Mouse (Mus musculus) adipocyte (in vitro differentiated cells): Measurements from ENCODE around the gene H2-Oa.
A peak's percentile ranks its signal among the peaks of the same experiment; 100 is the strongest.

Experiments used
- DNase-seq: peaks from one replicate; pipeline ENCODE4 v3.0.0-alpha.2; 2016; ENCODE audit warnings: low spot score

H2-Oa gene

GRCm38 (mm10) chr17:34101604-34102032 lies 9.5 kb downstream of the H2-Oa start:
- DNase-seq = peak; percentile 96

- DNase-seq = peak; percentile 44
Measured at GRCm38 (mm10) chr17:34102831-34103230, 10.7 kb downstream of the H2-Oa start.

GRCm38 (mm10) chr17:34104804-34105203 lies 12.7 kb downstream of the H2-Oa start:
- DNase-seq = no peak

GRCm38 (mm10) chr17:34106555-34106954 lies 14.4 kb downstream of the H2-Oa start:
- DNase-seq = no peak

- no peak for DNase-seq
Measured at GRCm38 (mm10) chr17:34107109-34107867, 15.1 kb downstream of the H2-Oa start.

GRCm38 (mm10) chr17:34108460-34108859 lies 16.3 kb downstream of the H2-Oa start:
- DNase-seq = no peak

- DNase-seq = no peak
Measured at GRCm38 (mm10) chr17:34109038-34109805, 17.1 kb downstream of the H2-Oa start.

- DNase-seq = no peak
Measured at GRCm38 (mm10) chr17:34109806-34110195, 17.7 kb downstream of the H2-Oa start.

- peak; percentile 63 for DNase-seq
Measured at GRCm38 (mm10) chr17:34110309-34110708, 18.2 kb downstream of the H2-Oa start.

GRCm38 (mm10) chr17:34114114-34114513 lies 22.0 kb downstream of the H2-Oa start:
- DNase-seq = no peak

- no peak for DNase-seq
Measured at GRCm38 (mm10) chr17:34116736-34117370, 24.7 kb downstream of the H2-Oa start.

- DNase-seq = peak; percentile 71
Measured at GRCm38 (mm10) chr17:34117421-34118112, 25.4 kb downstream of the H2-Oa start.

GRCm38 (mm10) chr17:34118113-34118872 lies 26.2 kb downstream of the H2-Oa start:
- DNase-seq = no peak

GRCm38 (mm10) chr17:34118873-34119248 lies 26.7 kb downstream of the H2-Oa start:
- no peak for DNase-seq

- peak; percentile 99 for DNase-seq
Measured at GRCm38 (mm10) chr17:34119249-34120179, 27.4 kb downstream of the H2-Oa start, which contains the start of gene H2-DMa. H2-DMa (plus strand) TSS chr17:34119541.

GRCm38 (mm10) chr17:34120180-34120723 lies 28.1 kb downstream of the H2-Oa start:
- peak; percentile 94 for DNase-seq

GRCm38 (mm10) chr17:34120814-34121171 lies 28.7 kb downstream of the H2-Oa start:
- no peak for DNase-seq

GRCm38 (mm10) chr17:34121172-34121878 lies 29.2 kb downstream of the H2-Oa start:
- DNase-seq = peak; percentile 97

- peak; percentile 92 for DNase-seq
Measured at GRCm38 (mm10) chr17:34121879-34122187, 29.7 kb downstream of the H2-Oa start.
